Mouse (Mus musculus) adrenal gland (tissue): Measurements from ENCODE around the gene Habp2.

Experiments used
- intact Hi-C: fragments of 180-260 bp; cut with DNase I; formaldehyde crosslinking; loops from one replicate; pipeline ENCODE4 v1.15.1; 2025
- long read RNA-seq, 2 experiments: library from polyadenylated mRNA; unstranded; transcript quantifications; one replicate each; pipeline ENCODE4 v2.0.0; 2020; ENCODE audit warnings: borderline replicate concordance in 1 of 2; ENCODE audit not compliant: insufficient replicate concordance in 1 of 2

Gene Habp2
- long read RNA-seq, experiment 1 = 0 reads
- long read RNA-seq, experiment 2 = 0 reads

DNA sequence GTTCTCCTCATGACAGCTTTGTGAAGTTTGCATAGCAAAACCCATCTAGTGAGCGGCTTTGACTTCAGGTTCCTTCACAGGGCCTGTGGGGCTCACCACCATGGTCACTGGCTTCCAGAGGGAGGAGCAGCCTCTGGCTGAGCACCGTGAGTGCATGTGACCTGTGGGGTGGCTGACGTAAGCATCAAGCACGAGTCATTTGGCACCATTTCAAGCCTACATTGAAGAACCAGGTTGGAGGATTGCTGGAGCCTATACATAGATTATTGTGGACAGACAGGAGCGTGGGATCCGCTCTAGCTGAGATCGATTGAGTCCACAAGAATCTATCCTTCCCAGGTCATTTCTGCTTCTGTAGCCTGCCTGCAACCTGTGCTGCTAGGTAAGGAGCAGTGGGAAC lies at the start of gene Habp2:
Gene Habp2 (plus strand): TSS at position 272 of the 400 bp plus-strand sequence.
- intact Hi-C loops = no loop called here

DNA sequence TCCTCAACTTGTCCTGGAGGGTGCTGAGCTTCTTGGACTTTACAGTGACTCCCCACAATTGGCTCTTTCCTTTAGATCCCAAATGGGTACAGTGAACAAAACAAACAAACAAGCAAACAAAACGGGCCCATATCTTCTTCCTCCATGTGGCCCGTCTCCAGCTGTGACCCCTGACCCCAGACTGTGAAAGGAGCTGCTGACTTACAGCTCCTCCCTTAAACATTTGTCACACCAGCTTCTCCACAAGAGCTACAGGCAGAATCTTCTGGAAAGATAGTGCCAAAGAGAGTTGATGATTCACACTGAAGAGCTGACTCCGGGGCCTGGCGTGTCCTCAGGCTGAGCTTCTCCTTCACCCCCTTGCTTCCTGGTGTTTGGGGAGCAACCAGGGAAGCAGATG lies 48.4 kb upstream of the Habp2 start:
- intact Hi-C loops = no loop called here

DNA sequence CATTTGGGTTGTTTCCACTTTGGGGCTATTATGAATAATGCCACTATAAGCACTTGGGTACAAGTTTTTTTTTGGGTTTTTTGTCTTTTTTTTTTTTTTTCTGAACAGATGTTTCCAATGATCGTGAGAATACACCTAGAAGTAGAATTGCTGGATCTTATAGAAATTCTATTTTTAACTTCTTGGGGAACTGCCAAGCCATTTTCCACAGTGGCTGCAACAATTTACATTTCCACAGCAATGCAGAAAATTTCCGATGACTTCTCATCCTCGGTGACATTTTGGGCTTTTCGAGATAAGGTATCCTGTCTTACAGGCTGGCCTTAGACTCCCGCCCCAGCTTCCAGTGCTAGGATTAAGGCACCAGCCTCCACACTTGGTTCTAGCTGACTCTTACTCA lies 41.7 kb upstream of the Habp2 start:
- intact Hi-C loops = no loop called here

GRCm38 (mm10) chr19:56252815-56253214 lies 34.1 kb upstream of the Habp2 start:
- intact Hi-C loops = loop anchor here (10.0 kb wide), 1 partner anchor 918 kb away; no protein-coding TSS in a partner anchor

GRCm38 (mm10) chr19:56253271-56253670 lies 33.7 kb upstream of the Habp2 start:
- intact Hi-C loops = loop anchor here (10.0 kb wide), 1 partner anchor 918 kb away; no protein-coding TSS in a partner anchor

DNA sequence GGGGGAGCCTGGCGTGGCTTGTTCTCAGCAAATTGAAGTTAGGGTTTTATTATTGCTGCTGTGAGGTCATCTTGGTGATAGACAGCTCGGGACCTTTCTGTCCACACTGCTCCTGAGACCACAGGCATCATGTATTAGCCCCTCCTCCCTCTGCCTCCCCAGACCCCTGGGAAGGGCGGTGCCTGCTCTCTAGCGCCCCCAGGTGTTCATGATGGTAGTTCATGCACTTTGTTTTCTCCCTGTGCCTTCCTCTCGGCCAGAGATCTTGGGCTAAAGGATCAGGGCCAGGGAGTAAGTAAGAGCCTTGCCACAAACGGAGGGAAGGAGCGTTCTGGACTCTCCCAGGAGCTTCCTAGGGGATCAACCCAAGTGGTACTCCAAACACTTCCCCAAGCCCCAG lies 32.2 kb upstream of the Habp2 start:
- intact Hi-C loops = loop anchor here (10.0 kb wide), 1 partner anchor 920 kb away; no protein-coding TSS in a partner anchor

GRCm38 (mm10) chr19:56255506-56255905 lies 31.4 kb upstream of the Habp2 start:
- intact Hi-C loops = loop anchor here (10.0 kb wide), 1 partner anchor 921 kb away; no protein-coding TSS in a partner anchor

GRCm38 (mm10) chr19:56256235-56256634 lies 30.7 kb upstream of the Habp2 start:
- intact Hi-C loops = loop anchor here (10.0 kb wide), 1 partner anchor 921 kb away; no protein-coding TSS in a partner anchor

GRCm38 (mm10) chr19:56256741-56257140 lies 30.2 kb upstream of the Habp2 start:
- intact Hi-C loops = loop anchor here (10.0 kb wide), 1 partner anchor 922 kb away; no protein-coding TSS in a partner anchor

GRCm38 (mm10) chr19:56263696-56264095 lies 23.2 kb upstream of the Habp2 start:
- intact Hi-C loops = no loop called here

DNA sequence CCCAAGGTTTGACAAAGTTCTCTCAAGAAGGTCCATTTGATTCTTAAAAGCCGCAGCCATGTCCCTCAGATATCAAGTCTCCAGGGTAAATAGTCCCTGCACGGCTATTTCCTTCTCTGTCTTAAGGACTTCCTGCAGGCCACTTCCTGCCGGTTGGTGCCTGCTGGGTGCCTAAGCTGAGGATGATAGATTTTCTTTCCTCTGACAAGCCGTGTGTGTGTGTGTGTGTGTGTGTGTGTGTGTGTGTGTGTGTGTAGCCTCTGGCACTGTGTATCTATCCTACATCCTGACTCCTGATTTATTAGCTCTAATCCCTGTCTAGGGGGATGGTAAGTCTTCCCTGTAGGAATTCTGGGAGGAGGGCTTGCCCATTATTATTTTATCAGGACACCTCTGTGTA lies 22.8 kb upstream of the Habp2 start:
- intact Hi-C loops = no loop called here

DNA sequence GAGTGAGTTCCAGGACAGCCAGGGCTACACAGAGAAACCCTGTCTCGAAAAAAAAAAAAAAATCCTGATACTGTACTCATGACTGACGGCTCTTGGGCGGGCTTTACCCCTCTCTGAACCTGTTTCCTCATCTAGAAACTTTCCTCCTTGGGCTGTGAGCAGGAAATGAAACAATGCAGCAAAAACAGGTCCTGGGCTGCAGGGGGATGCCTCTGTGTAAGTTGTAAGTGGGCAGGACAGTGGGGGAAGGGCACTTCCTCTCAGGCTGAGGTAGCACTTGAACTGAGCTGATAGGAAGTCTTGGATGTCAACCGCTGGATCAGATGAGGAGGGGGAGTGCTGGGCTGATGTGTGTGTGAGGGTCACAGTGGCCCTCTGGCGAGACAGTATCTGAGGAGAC lies 21.8 kb upstream of the Habp2 start:
- intact Hi-C loops = no loop called here

- intact Hi-C loops = no loop called here
Measured at GRCm38 (mm10) chr19:56272081-56272480, 14.9 kb upstream of the Habp2 start.

DNA sequence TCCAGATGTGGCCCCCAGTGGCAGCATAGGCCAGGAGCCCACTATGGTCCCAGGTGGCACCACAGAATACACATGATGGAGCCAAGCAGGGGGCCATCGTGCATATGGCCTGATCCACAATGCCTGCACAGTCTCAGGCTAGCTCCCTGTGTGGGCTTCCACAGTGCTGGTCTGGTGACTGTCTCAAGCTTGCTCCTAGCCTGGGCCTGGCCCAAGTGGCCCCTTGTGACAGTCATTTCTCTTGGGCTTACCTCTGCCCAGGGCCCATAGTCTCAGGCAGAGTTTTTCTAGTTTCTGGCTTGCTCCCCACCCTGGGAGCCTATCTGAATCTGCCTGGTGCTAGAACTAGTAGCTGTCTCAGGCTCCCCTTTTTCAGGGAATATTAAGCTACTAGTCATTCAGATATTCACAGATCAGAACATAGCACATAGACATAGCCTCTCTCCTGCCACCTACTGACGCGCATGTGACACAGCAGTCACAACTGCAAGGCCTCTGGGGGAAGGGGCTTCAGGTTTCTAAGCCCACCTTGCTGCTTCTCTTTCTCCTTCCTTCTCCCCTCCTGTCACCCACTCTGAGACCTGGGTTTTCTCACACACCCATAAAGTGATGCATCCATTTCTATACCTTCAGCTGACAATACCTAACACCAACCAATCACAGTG lies 9.7 kb upstream of the Habp2 start:
- intact Hi-C loops = no loop called here

DNA sequence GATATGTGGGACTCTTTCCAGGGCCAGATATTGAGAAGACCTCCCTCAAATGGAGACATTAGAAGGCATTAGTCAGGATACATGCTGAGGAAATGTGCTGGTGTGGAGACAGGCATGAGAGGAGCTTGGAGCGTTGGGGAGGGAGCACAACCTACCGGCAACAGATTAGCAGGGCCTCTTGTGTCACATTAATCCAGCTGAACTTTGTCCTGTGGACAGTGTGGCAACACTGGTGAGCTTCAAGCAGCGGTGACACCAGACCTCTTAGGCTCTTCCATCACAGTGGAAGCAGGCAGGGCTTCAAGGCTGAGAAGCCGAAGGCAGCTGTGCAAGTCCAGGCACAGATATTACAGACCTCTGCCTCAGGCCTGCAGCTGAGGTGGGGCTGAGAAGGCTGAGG lies 9.0 kb upstream of the Habp2 start:
- intact Hi-C loops = no loop called here

GRCm38 (mm10) chr19:56278366-56278765 lies 8.6 kb upstream of the Habp2 start:
- intact Hi-C loops = no loop called here

DNA sequence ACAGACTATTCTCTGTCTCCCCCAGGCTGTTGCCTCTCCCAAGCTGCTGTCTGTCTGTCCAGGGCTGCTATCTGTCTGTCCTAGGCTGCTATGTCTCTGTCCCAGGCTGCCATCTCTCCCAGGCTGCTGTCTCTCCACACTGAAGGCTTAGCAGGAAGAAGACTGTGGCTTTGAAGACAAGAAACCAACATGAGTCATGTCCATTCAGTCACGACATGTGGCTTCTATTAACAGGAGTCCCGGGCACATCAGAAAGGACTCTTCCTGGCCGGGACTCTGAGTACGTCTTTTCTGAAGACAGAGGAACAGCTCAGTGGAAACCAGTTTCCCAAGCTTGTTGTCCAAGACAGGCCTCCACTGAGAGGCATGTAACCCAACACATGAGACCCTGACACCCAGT lies 1.7 kb upstream of the Habp2 start:
- intact Hi-C loops = no loop called here

DNA sequence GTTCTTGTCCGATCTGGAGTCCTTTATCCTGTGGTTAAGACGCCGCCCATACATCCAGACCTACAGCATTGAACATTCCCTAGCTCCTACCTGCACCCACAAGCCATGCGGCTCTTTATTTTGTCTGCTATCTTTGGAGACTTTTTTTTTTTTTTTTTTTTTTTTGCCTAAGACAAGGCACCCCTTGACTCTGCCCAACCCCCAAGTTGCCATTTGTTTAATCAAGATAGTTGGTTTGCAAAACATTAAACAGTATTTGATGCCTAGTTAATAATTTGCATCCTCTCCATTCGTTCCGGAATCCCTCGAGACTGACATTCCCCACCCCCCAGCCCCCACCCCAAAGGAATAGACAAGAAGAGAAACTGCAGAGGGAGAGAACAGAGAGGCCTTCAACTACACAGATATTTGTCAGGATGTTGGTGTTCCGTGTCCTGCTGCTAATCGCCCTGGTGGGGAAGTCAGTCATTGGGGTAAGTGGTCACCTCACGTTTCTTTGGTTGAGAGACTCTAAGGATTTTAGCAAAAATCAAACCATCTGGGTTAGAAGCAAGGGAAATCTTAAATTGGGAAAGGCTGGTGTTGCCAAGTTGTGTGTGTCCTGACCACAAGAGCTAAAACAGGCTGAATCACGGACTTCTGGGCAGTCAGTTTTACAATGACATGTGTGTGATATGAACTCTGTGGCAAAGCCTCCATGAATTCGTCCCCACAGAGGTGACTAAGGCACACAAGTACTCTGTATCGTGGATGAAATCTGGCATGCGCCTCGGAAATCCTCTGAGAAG lies 837 bp downstream of the Habp2 start:
- intact Hi-C loops = no loop called here

GRCm38 (mm10) chr19:56288436-56288835 lies 1.5 kb downstream of the Habp2 start:
- intact Hi-C loops = no loop called here

DNA sequence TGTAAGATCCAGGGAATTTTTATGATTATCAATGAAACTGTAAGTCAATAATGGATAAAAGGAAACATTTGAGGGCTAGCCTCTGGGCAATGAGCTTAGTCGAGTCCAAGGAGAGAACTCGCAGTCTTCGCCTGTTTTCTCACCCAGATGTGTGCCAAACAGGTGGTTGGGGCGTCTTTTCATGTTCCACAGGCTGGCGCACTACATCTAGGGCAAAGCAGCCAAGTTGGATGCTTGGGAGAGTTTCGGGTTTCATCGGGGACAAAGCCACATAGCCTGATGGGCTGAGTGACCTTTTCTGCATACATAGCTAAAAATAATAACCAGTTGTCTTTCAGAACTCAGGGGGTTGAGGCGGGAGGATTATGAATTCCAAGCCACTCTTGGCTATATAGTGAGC lies 2.7 kb downstream of the Habp2 start:
- intact Hi-C loops = no loop called here

GRCm38 (mm10) chr19:56291898-56292297 lies 5.0 kb downstream of the Habp2 start:
- intact Hi-C loops = no loop called here

DNA sequence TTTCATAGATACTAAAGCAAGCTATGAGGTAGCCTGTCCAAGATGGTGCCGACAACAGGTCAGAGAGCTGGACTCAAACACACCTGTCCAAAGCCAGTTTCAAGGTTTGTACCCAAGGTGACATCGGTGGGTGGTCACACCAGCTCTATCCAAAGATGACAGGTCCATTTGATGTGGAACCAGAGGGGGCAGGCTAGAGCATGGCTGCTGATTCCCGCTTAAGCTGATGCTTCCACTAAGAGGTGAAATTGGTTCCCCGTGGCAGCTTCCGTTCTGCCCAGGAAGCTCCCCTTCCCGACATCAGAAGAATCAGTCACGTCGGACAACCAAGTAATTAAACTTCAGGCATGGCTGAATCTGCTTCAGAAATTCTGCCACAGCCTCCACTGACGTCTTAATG lies 5.4 kb downstream of the Habp2 start:
- intact Hi-C loops = no loop called here
